Mouse (Mus musculus) thymus, adult 2 months (tissue): ENCODE measurements around the gene Klk9. TPM values are rescaled to one million over a fixed set of nuclear protein-coding genes. Genes with fewer than 3 reads are reported as not detected.

ENCODE experiments used
- DNase-seq: peaks from one replicate; pipeline ENCODE4 v3.0.0; 2021
- H3K27ac ChIP-seq: fragments of 200-500 bp; 2 replicates; pipeline ENCODE4 v1.5.1; 2012; ENCODE audit warnings: low read length, control low read depth; ENCODE audit not compliant: control insufficient read depth, insufficient read depth
- H3K27me3 ChIP-seq: fragments of 200-500 bp; 2 replicates; pipeline ENCODE4 v1.6.1; 2012; ENCODE audit warnings: mild to moderate bottlenecking, low read length, moderate library complexity, mixed read lengths; ENCODE audit not compliant: control insufficient read depth, insufficient read depth
- H3K36me3 ChIP-seq: fragments of 200-500 bp; 2 replicates; pipeline ENCODE4 v1.6.1; 2012; ENCODE audit warnings: mild to moderate bottlenecking, low read length, moderate library complexity; ENCODE audit not compliant: control insufficient read depth, insufficient read depth
- H3K4me1 ChIP-seq: fragments of 200-500 bp; replicated peaks from 2 replicates; pipeline ENCODE4 v1.6.1; 2012; ENCODE audit warnings: low read length; ENCODE audit not compliant: control insufficient read depth, insufficient read depth
- H3K4me3 ChIP-seq: fragments of 200-500 bp; 2 replicates; pipeline ENCODE4 v1.5.1; 2012; ENCODE audit warnings: mild to moderate bottlenecking, low read length, control low read depth, moderate library complexity; ENCODE audit not compliant: control insufficient read depth, insufficient read depth
- CTCF ChIP-seq: fragments of 200-500 bp; IDR thresholded peaks from 2 replicates; pipeline ENCODE4 v1.5.1; 2012; ENCODE audit warnings: mild to moderate bottlenecking, control low read depth, low read length, moderate library complexity, borderline replicate concordance; ENCODE audit not compliant: control insufficient read depth, poor library complexity, insufficient read depth; ENCODE audit errors: extremely low read depth
- POLR2A ChIP-seq: fragments of 200-500 bp; IDR thresholded peaks from 2 replicates; pipeline ENCODE4 v1.6.1; 2012; ENCODE audit warnings: mild to moderate bottlenecking, low read length, control low read depth, moderate library complexity; ENCODE audit not compliant: control insufficient read depth, poor library complexity, insufficient read depth; ENCODE audit errors: extremely low read depth
- WGBS: fragments of 180-500 bp; shearing (Covaris S2); methylation state at CpG from one replicate; pipeline ENCODE4 v1.1.7; 2018; 5-methylcytosine and 5-hydroxymethylcytosine counted together
- polyA plus RNA-seq: library from polyadenylated mRNA; depleted of rRNA; stranded (reverse); fragments of >200 nt; gene quantifications from 2 replicates; pipeline ENCODE4 v1.2.3, GENCODE M21; 2012

The Klk9 gene
- polyA plus RNA-seq, 1 experiment, result 0.51 TPM

GRCm38 (mm10) chr7:43788096-43788495 is 3.6 kb upstream of the Klk9 start:
- WGBS, result 89% methylated on average over 3 of the region's 3 CpGs
- Histone ChIP-seq H3K36me3 (no peaks in the 10 kb centered on the region), H3K4me1 (no peaks in the 10 kb centered on the region)

GRCm38 (mm10) chr7:43789295-43789694 is 2.4 kb upstream of the Klk9 start:
- 80% methylated on average over 2 of the region's 2 CpGs for WGBS
- no peak for DNase-seq
- TF ChIP-seq CTCF, result no peak
- no peak for TF ChIP-seq POLR2A
- Histone ChIP-seq H3K27ac (no peak overlapping the region), H3K27me3 (no peaks in the 10 kb centered on the region), H3K4me3 (no peak overlapping the region), H3K36me3 (no peaks in the 10 kb centered on the region), H3K4me1 (no peaks in the 10 kb centered on the region)

More at GRCm38 (mm10) chr7:43788096-43788495, 3.6 kb upstream of the Klk9 start:
- DNase-seq, result no peak
- no peak for TF ChIP-seq POLR2A
- TF ChIP-seq CTCF, result no peak
- Histone ChIP-seq H3K4me3 (no peak overlapping the region), H3K27me3 (no peaks in the 10 kb centered on the region), H3K27ac (no peak overlapping the region)

DNA sequence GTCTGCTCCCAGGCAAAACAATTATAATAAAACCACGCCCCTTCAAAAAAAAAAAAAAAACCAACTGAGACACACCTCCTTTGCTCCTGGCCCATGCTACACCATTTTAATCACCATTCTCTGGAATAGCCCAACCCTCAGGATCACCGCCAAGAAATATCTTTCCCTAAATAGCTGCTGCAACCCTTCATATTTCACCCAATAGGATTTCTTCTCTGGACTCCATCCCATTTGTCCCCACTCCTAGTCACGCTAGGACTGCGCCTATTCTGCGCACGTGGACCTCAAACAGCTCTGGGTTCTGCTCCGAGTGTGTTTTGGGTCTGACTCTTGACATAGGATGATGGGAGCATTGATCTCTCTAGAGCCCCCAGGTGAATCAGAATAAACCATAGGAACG is 4.7 kb downstream of the Klk9 start:
- Histone ChIP-seq H3K27me3 (no peaks in the 10 kb centered on the region), H3K4me1 (peaks cover 19% of the 10 kb centered on the region), H3K27ac (no peak overlapping the region), H3K36me3 (no peaks in the 10 kb centered on the region), H3K4me3 (no peak overlapping the region)
- no peak for DNase-seq
- TF ChIP-seq POLR2A, result no peak
- 44% methylated on average over 8 of the region's 8 CpGs for WGBS

DNA sequence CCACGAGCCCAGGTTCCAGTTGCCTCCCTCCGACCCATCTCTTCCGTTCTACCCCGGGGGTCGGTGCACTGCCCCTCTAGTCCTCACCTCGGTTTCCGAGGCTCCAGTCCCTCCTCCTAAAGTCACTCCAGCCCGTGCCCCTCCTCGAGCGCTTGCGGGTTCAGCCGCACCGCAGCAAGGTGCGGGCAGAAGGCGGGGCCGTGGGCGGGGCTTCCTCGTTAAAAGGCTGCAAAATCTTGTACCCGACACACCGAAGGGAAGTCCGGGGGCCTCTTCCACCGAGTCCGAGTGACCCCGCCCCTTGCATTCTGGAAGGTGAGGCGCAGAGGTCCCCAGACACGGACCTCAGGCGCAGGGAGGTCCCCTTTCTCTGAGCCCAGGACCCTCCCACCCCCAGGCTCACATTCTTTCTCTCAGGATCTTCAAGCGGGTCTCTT is 5.7 kb downstream of the Klk9 start, which contains the start of gene Klk8:
Klk8 (plus strand) TSS at position 245 of the 437 bp plus-strand sequence.
- peak; percentile 49 for DNase-seq

DNA sequence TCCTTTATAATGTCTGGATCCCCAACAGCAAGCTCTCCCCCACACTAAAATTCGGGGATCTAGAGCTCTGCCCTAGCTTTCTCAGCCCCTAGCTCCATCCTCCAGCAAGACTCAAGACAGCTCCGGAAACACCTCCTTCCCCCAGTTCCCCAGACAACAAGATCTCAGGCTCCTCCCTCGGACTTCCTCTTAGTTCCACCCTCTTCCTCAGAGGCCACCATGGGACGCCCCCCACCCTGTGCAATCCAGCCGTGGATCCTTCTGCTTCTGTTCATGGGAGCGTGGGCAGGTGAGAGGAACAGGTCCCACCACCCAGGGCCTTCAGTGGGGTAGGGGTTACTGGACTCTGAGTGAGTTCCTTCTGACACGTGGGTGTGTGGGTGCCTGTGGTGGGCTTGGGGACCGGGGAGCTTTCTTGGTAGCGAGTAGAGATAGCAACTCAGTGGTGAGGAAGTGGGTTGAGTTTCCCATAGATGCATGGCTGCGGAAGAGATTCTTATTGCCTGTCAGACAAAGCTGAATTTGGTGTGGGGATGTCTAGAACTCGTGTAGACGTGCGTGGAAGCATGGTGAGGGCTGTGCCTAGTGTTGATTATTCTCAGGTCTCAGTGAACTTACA is 6.3 kb downstream of the Klk9 start:
- DNase-seq, result peak; percentile 43
- peak overlapping the region; percentile 30 for H3K4me3 ChIP-seq
- no peaks in the 10 kb centered on the region for H3K36me3 ChIP-seq
- WGBS, result 4% methylated on average over 13 of the region's 13 CpGs
- TF ChIP-seq POLR2A (no peak), CTCF (no peak)
- peak overlapping the region; percentile 17; the same call in 1 of the 2 replicates for H3K27ac ChIP-seq
- H3K4me1 ChIP-seq, result peaks cover 19% of the 10 kb centered on the region
- no peaks in the 10 kb centered on the region for H3K27me3 ChIP-seq

More for the DNA sequence above, 5.7 kb downstream of the Klk9 start, which contains the start of gene Klk8:
- Histone ChIP-seq H3K27me3 (no peaks in the 10 kb centered on the region), H3K27ac (peak within 1 kb of the TSS; percentile 17; the same call in 1 of the 2 replicates), H3K36me3 (no peaks in the 10 kb centered on the region), H3K4me3 (peak within 1 kb of the TSS; percentile 30), H3K4me1 (peaks cover 19% of the 10 kb centered on the region)
- whole genome bisulfite sequencing, result 0% methylated on average over 28 of the region's 28 CpGs
- TF ChIP-seq POLR2A (no peak), CTCF (no peak)

DNA sequence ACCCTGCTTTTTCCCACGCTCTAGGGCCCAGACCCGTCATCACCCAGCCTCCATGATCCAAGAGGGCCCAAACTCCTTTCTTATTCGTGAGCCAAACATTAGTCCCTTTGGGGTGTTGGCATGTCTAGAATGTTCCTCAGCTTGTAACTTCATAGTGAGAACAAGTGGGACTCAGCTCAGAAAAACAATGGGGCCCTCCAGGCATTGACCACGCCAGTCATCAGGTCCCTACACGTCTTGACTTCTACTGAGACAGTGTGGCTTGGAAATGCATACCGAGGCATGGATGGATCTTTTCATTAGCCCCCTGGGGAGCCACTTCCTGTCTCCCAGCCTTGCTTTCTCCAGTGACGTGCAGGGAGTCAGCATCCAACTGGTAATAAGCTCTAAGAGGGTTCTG is 8.2 kb downstream of the Klk9 start:
- Histone ChIP-seq H3K36me3 (no peaks in the 10 kb centered on the region), H3K4me1 (peaks cover 19% of the 10 kb centered on the region), H3K4me3 (no peak overlapping the region), H3K27me3 (no peaks in the 10 kb centered on the region), H3K27ac (no peak overlapping the region)
- TF ChIP-seq POLR2A (no peak), CTCF (no peak)
- 85% methylated on average over 7 of the region's 7 CpGs for WGBS
- no peak for DNase-seq

- DNase-seq, result no peak
- no peaks in the 10 kb centered on the region for H3K4me1 ChIP-seq
- no peak for TF ChIP-seq POLR2A
- no peak for TF ChIP-seq CTCF
- H3K4me3 ChIP-seq, result no peak within 1 kb of the TSS
- no peaks in the 10 kb centered on the region for H3K27me3 ChIP-seq
- 67% methylated on average over 5 of the region's 5 CpGs for whole genome bisulfite sequencing
- no peak within 1 kb of the TSS for H3K27ac ChIP-seq
- H3K36me3 ChIP-seq, result no peaks in the 10 kb centered on the region
Observed at GRCm38 (mm10) chr7:43810994-43811393, 19.3 kb downstream of the Klk9 start, which contains the start of gene Klk7. Gene Klk7 (plus strand): TSS chr7:43811294.
